Mouse (Mus musculus): Measurements from ENCODE around the gene Mypn. TPM values are rescaled to one million over a fixed set of nuclear protein-coding genes. Genes with fewer than 3 reads are reported as not detected.

Mypn gene
- total and polyA plus RNA-seq, 2 experiments from 2014 or later = 12.7 to 26.5 TPM

GRCm38 (mm10) chr10:63172089-63172488 lies 31.7 kb downstream of the Mypn start:
- ATAC-seq (ENCODE audit: insufficient read depth, low read depth) (no peak), DNase-seq (ENCODE audit: low spot score) (no peak)
- Histone ChIP-seq H3K27ac (ENCODE audit: low read depth) (no peak overlapping the region), H3K9ac (replicated peaks; ENCODE audit: low read depth, low read length) (no peak overlapping the region), H3K36me3 (replicated peaks; ENCODE audit: control insufficient read depth, insufficient read depth, low read length) (0 out of 2 replicates have a peak, but pooled peaks cover 11% of the 10 kb centered on the region), H3K4me2 (ENCODE audit: low read depth, low read length) (no peak overlapping the region), H3K9me3 (replicated peaks; ENCODE audit: control insufficient read depth, low read length) (no peaks in the 10 kb centered on the region), H3K4me3 (ENCODE audit: low read depth, low read length) (no peak overlapping the region), H3K4me1 (ENCODE audit: control insufficient read depth, insufficient read depth) (no peaks in the 10 kb centered on the region), H3K27me3 (ENCODE audit: control insufficient read depth, insufficient read depth, low read length) (no peaks in the 10 kb centered on the region)
- TF ChIP-seq CTCF (IDR thresholded peaks at IDR 0.05; ENCODE audit: low read depth) = no peak
- no peak for TF ChIP-seq EP300 (IDR thresholded peaks at IDR 0.05; ENCODE audit: low read depth)
- 76% methylated on average over 3 of the region's 3 CpGs for WGBS

GRCm38 (mm10) chr10:63169503-63169902 lies 34.2 kb downstream of the Mypn start:
- H3K9me3 ChIP-seq (replicated peaks; ENCODE audit: control insufficient read depth, low read length) = no peaks in the 10 kb centered on the region
- 89% methylated on average over 11 of the region's 11 CpGs for WGBS
- H3K4me1 ChIP-seq (ENCODE audit: control insufficient read depth, insufficient read depth) = no peaks in the 10 kb centered on the region
- H3K9ac ChIP-seq (replicated peaks; ENCODE audit: low read depth, low read length) = no peak overlapping the region
- no peaks in the 10 kb centered on the region for H3K27me3 ChIP-seq (ENCODE audit: control insufficient read depth, insufficient read depth, low read length)
- no peak overlapping the region for H3K4me3 ChIP-seq (ENCODE audit: low read depth, low read length)
- DNase-seq (ENCODE audit: low spot score) (no peak), ATAC-seq (ENCODE audit: insufficient read depth, low read depth) (no peak)
- no peak overlapping the region for H3K27ac ChIP-seq (ENCODE audit: low read depth)
- H3K4me2 ChIP-seq (ENCODE audit: low read depth, low read length) = no peak overlapping the region
- TF ChIP-seq CTCF (IDR thresholded peaks at IDR 0.05; ENCODE audit: low read depth) = no peak
- no peak for TF ChIP-seq EP300 (IDR thresholded peaks at IDR 0.05; ENCODE audit: low read depth)
- peaks cover 22% of the 10 kb centered on the region for H3K36me3 ChIP-seq (replicated peaks; ENCODE audit: control insufficient read depth, insufficient read depth, low read length)

- WGBS = 83% methylated on average over 12 of the region's 12 CpGs
- H3K4me1 ChIP-seq (ENCODE audit: control insufficient read depth, insufficient read depth) = no peaks in the 10 kb centered on the region
- no peak overlapping the region for H3K9ac ChIP-seq (replicated peaks; ENCODE audit: low read depth, low read length)
- H3K27me3 ChIP-seq (ENCODE audit: control insufficient read depth, insufficient read depth, low read length) = no peaks in the 10 kb centered on the region
- H3K9me3 ChIP-seq (replicated peaks; ENCODE audit: control insufficient read depth, low read length) = no peaks in the 10 kb centered on the region
- no peak overlapping the region for H3K27ac ChIP-seq (ENCODE audit: low read depth)
- DNase-seq (ENCODE audit: low spot score) = no peak
- ATAC-seq (ENCODE audit: insufficient read depth, low read depth) = no peak
- no peak overlapping the region for H3K4me3 ChIP-seq (ENCODE audit: low read depth, low read length)
- H3K36me3 ChIP-seq (replicated peaks; ENCODE audit: control insufficient read depth, insufficient read depth, low read length) = peaks cover 27% of the 10 kb centered on the region
- no peak overlapping the region for H3K4me2 ChIP-seq (ENCODE audit: low read depth, low read length)
- TF ChIP-seq EP300 (IDR thresholded peaks at IDR 0.05; ENCODE audit: low read depth) = no peak
- TF ChIP-seq CTCF (IDR thresholded peaks at IDR 0.05; ENCODE audit: low read depth) = no peak
Measured at GRCm38 (mm10) chr10:63168124-63168523, 35.6 kb downstream of the Mypn start.

- no peak overlapping the region for H3K9ac ChIP-seq (replicated peaks; ENCODE audit: low read depth, low read length)
- H3K27me3 ChIP-seq (ENCODE audit: control insufficient read depth, insufficient read depth, low read length) = no peaks in the 10 kb centered on the region
- DNase-seq (ENCODE audit: low spot score) = no peak
- no peaks in the 10 kb centered on the region for H3K4me1 ChIP-seq (ENCODE audit: control insufficient read depth, insufficient read depth)
- H3K27ac ChIP-seq (ENCODE audit: low read depth) = no peak overlapping the region
- TF ChIP-seq EP300 (IDR thresholded peaks at IDR 0.05; ENCODE audit: low read depth) = no peak
- TF ChIP-seq CTCF (IDR thresholded peaks at IDR 0.05; ENCODE audit: low read depth) = no peak
- no peak for ATAC-seq (ENCODE audit: insufficient read depth, low read depth)
- no peak overlapping the region for H3K4me3 ChIP-seq (ENCODE audit: low read depth, low read length)
- 83% methylated on average over 10 of the region's 10 CpGs for WGBS
- no peaks in the 10 kb centered on the region for H3K9me3 ChIP-seq (replicated peaks; ENCODE audit: control insufficient read depth, low read length)
- peaks cover 27% of the 10 kb centered on the region for H3K36me3 ChIP-seq (replicated peaks; ENCODE audit: control insufficient read depth, insufficient read depth, low read length)
- no peak overlapping the region for H3K4me2 ChIP-seq (ENCODE audit: low read depth, low read length)
Measured at GRCm38 (mm10) chr10:63167241-63167995, 36.3 kb downstream of the Mypn start.

- ATAC-seq (ENCODE audit: insufficient read depth, low read depth) (no peak), DNase-seq (ENCODE audit: low spot score) (no peak)
- Histone ChIP-seq H3K4me2 (ENCODE audit: low read depth, low read length) (no peak overlapping the region), H3K4me1 (ENCODE audit: control insufficient read depth, insufficient read depth) (no peaks in the 10 kb centered on the region), H3K36me3 (replicated peaks; ENCODE audit: control insufficient read depth, insufficient read depth, low read length) (peaks cover 27% of the 10 kb centered on the region), H3K9ac (replicated peaks; ENCODE audit: low read depth, low read length) (no peak overlapping the region), H3K27ac (ENCODE audit: low read depth) (no peak overlapping the region), H3K27me3 (ENCODE audit: control insufficient read depth, insufficient read depth, low read length) (no peaks in the 10 kb centered on the region), H3K4me3 (ENCODE audit: low read depth, low read length) (no peak overlapping the region), H3K9me3 (replicated peaks; ENCODE audit: control insufficient read depth, low read length) (no peaks in the 10 kb centered on the region)
- 64% methylated on average over 16 of the region's 16 CpGs for WGBS
- TF ChIP-seq EP300 (IDR thresholded peaks at IDR 0.05; ENCODE audit: low read depth) (no peak), CTCF (IDR thresholded peaks at IDR 0.05; ENCODE audit: low read depth) (no peak)
Measured at GRCm38 (mm10) chr10:63165752-63166412, 37.9 kb downstream of the Mypn start.
